Mouse (Mus musculus) embryonic stem cell, embryonic (primary cell): Measurements from ENCODE around the gene Zfp493.
"Not testable (repeated sequence)": the region's sequence is repeated elsewhere in the genome, so short reads cannot be mapped to it uniquely, and the experiment has no call there.

Experiments
- CTCF ChIA-PET, 4 experiments: fragments of 300-600 bp in 2 of 4; fragments of 350-600 bp in 2 of 4; sonication (Branson Sonifier 250); formaldehyde crosslinking; loops; one replicate each; lab custom pipeline; 2022; ENCODE audit warnings: inconsistent platforms in 2 of 4; lab: Charles Lee
- POLR2A ChIA-PET, 4 experiments: fragments of 300-600 bp in 2 of 4; fragments of 350-600 bp in 2 of 4; sonication (Branson Sonifier 250); formaldehyde crosslinking; loops; one replicate each; lab custom pipeline; 2022; ENCODE audit warnings: antibody characterized with exemption in 4 of 4, inconsistent platforms in 1 of 4; lab: Charles Lee

Zfp493 gene

GRCm38 (mm10) chr13:67779265-67780221 is at the start of gene Zfp493:
Gene Zfp493, plus strand, starts transcription at chr13:67779693.
- ChIA-PET POLR2A (interaction anchor here in 3 of 4 experiments (0.6 to 4.5 kb wide), 45 partner anchors 10 to 347 kb away, joined by 3 to 21 read pairs (median 4); partner anchors contain the start of genes Zfp85 (in 2 of the 3) and Zfp65 (in 1 of the 3)), CTCF (interaction anchor here in 2 of 4 experiments (0.6 to 1.4 kb wide), 3 partner anchors 65 to 757 kb away, joined by 3 to 6 read pairs (median 4); no protein-coding TSS in a partner anchor)

GRCm38 (mm10) chr13:67734391-67734790 is 45.1 kb upstream of the Zfp493 start:
- CTCF ChIA-PET = not testable (repeated sequence)
- POLR2A ChIA-PET = interaction anchor here in 2 of 4 experiments (1.1 to 1.7 kb wide), 3 partner anchors 9 to 11 kb away, joined by 3 to 6 read pairs (median 5); no protein-coding TSS in a partner anchor

- CTCF ChIA-PET = interaction anchor here in 1 of 4 experiments (2.3 kb wide), 1 partner anchor 101 kb away, joined by 7 read pairs; no protein-coding TSS in a partner anchor
- POLR2A ChIA-PET = interaction anchor here in 3 of 4 experiments (0.5 to 3.4 kb wide), 42 partner anchors 9 to 549 kb away, joined by 3 to 44 read pairs (median 4); partner anchors contain the start of genes Zfp65 (in 2 of the 3), Zfp85 (in 2 of the 3), Gm49345 (in 1 of the 3) and Zfp455 (in 1 of the 3)
These were observed 36.6 kb upstream of the Zfp493 start for GRCm38 (mm10) chr13:67742941-67743340.

- ChIA-PET POLR2A (interaction anchor here (0.7 to 3.4 kb wide), 54 partner anchors 8 to 1798 kb away, joined by 3 to 44 read pairs (median 4); partner anchors contain the start of genes Zfp493 (in 2 of the 4), Zfp65 (in 2 of the 4), Zfp85 (in 2 of the 4) and Gm49345 (in 1 of the 4)), CTCF (interaction anchor here in 1 of 4 experiments (2.3 kb wide), 1 partner anchor 100 kb away, joined by 7 read pairs; no protein-coding TSS in a partner anchor)
These were observed 35.6 kb upstream of the Zfp493 start for GRCm38 (mm10) chr13:67743896-67744295.

GRCm38 (mm10) chr13:67754333-67755306 is 24.9 kb upstream of the Zfp493 start, which contains the start of gene Zfp85:
Gene Zfp85, minus strand, starts transcription at chr13:67755228.
- CTCF ChIA-PET = interaction anchor here in 3 of 4 experiments (0.6 to 1.4 kb wide), 4 partner anchors 24 to 177 kb away, joined by 3 to 6 read pairs (median 3); partner anchors contain the start of genes Gm49345 (in 1 of the 3) and Zfp729a (in 1 of the 3)
- POLR2A ChIA-PET = interaction anchor here in 3 of 4 experiments (0.6 to 4.5 kb wide), 26 partner anchors 8 to 204 kb away, joined by 3 to 44 read pairs (median 4); partner anchors contain the start of genes Zfp493 (in 2 of the 3), Zfp273 (in 1 of the 3) and Zfp65 (in 1 of the 3)

GRCm38 (mm10) chr13:67755761-67756160 is 23.7 kb upstream of the Zfp493 start:
- ChIA-PET POLR2A (interaction anchor here in 2 of 4 experiments (0.7 to 4.5 kb wide), 19 partner anchors 9 to 167 kb away, joined by 3 to 44 read pairs (median 7); partner anchors contain the start of genes Zfp493 (in 2 of the 2), Zfp273 (in 1 of the 2) and Zfp65 (in 1 of the 2)), CTCF (interaction anchor here in 1 of 4 experiments (0.9 kb wide), 1 partner anchor 23 kb away, joined by 3 read pairs; no protein-coding TSS in a partner anchor)

GRCm38 (mm10) chr13:67759966-67760365 is 19.5 kb upstream of the Zfp493 start:
- POLR2A ChIA-PET = interaction anchor here in 3 of 4 experiments (0.6 to 1.5 kb wide), 6 partner anchors 16 to 631 kb away, joined by 3 to 6 read pairs (median 4); no protein-coding TSS in a partner anchor
- CTCF ChIA-PET = no interaction called here

- ChIA-PET CTCF (no interaction called here), POLR2A (interaction anchor here in 2 of 4 experiments (0.5 to 1.5 kb wide), 4 partner anchors 12 to 267 kb away, joined by 3 to 6 read pairs (median 4); partner anchors contain the start of gene Zfp493 (in 1 of the 2))
These were observed 16.3 kb upstream of the Zfp493 start for GRCm38 (mm10) chr13:67763031-67763768.

GRCm38 (mm10) chr13:67791921-67792455 is 12.5 kb downstream of the Zfp493 start:
- ChIA-PET POLR2A (interaction anchor here in 3 of 4 experiments (0.6 to 1.2 kb wide), 20 partner anchors 8 to 155 kb away, joined by 3 to 10 read pairs (median 4); partner anchors contain the start of genes Zfp493 (in 2 of the 3), Gm10037 (in 1 of the 3), Gm49345 (in 1 of the 3) and Zfp729a (in 1 of the 3)), CTCF (no interaction called here)

GRCm38 (mm10) chr13:67798618-67799017 is 19.1 kb downstream of the Zfp493 start:
- POLR2A ChIA-PET = interaction anchor here in 3 of 4 experiments (0.5 to 4.8 kb wide), 33 partner anchors 8 to 483 kb away, joined by 3 to 34 read pairs (median 4); partner anchors contain the start of genes Zfp729b (in 2 of the 3), BC048507 (in 1 of the 3), Gm10037 (in 1 of the 3) and Zfp493 (in 1 of the 3)
- CTCF ChIA-PET = interaction anchor here in 1 of 4 experiments (0.8 kb wide), 1 partner anchor 46 kb away, joined by 3 read pairs; no protein-coding TSS in a partner anchor

GRCm38 (mm10) chr13:67799151-67799550 is 19.7 kb downstream of the Zfp493 start:
- POLR2A ChIA-PET = interaction anchor here in 3 of 4 experiments (0.5 to 4.8 kb wide), 35 partner anchors 9 to 484 kb away, joined by 3 to 34 read pairs (median 4); partner anchors contain the start of genes Zfp729b (in 2 of the 3), BC048507 (in 1 of the 3), Gm10037 (in 1 of the 3) and Zfp493 (in 1 of the 3)
- CTCF ChIA-PET = interaction anchor here in 1 of 4 experiments (0.8 kb wide), 1 partner anchor 46 kb away, joined by 3 read pairs; no protein-coding TSS in a partner anchor

GRCm38 (mm10) chr13:67811651-67812210 is 32.2 kb downstream of the Zfp493 start:
- CTCF ChIA-PET = no interaction called here

GRCm38 (mm10) chr13:67812961-67813709 is 33.6 kb downstream of the Zfp493 start:
- CTCF ChIA-PET = no interaction called here
- POLR2A ChIA-PET = interaction anchor here in 2 of 4 experiments (1.0 to 2.4 kb wide), 12 partner anchors 9 to 288 kb away, joined by 3 to 8 read pairs (median 5); partner anchors contain the start of genes Gm26965 (in 1 of the 2), Zfp493 (in 1 of the 2), Zfp738 (in 1 of the 2) and Zfp85 (in 1 of the 2)

More at GRCm38 (mm10) chr13:67811651-67812210, 32.2 kb downstream of the Zfp493 start:
- POLR2A ChIA-PET = interaction anchor here in 1 of 4 experiments (0.7 kb wide), 1 partner anchor 33 kb away, joined by 3 read pairs; no protein-coding TSS in a partner anchor
